Mouse (Mus musculus) erythroblast, embryonic 14.5 days (primary cell): ENCODE data around the gene Luzp1. TPM values are rescaled to one million over a fixed set of nuclear protein-coding genes. Genes with fewer than 3 reads are reported as not detected.

Experiments
- H3K27me3 ChIP-seq: 2 replicates; pipeline ENCODE4 v1.6.1; 2012; ENCODE audit warnings: inconsistent platforms; ENCODE audit not compliant: control insufficient read depth
- H3K36me3 ChIP-seq: 2 replicates; pipeline ENCODE4 v1.6.1; 2012; ENCODE audit warnings: mild to moderate bottlenecking, inconsistent platforms; ENCODE audit not compliant: control insufficient read depth
- H3K4me1 ChIP-seq: 2 replicates; pipeline ENCODE4 v1.6.1; 2012; ENCODE audit warnings: inconsistent platforms; ENCODE audit not compliant: control insufficient read depth
- H3K4me3 ChIP-seq: replicated peaks from 2 replicates; pipeline ENCODE3; 2012; ENCODE audit warnings: moderate library complexity, mild to moderate bottlenecking, inconsistent platforms
- H3K9me3 ChIP-seq: 2 replicates; pipeline ENCODE4 v1.6.1; 2012; ENCODE audit warnings: low read length, inconsistent platforms, mixed read lengths; ENCODE audit not compliant: control insufficient read depth
- GATA1 ChIP-seq: IDR thresholded peaks from 2 replicates; pipeline ENCODE4 v1.6.1; 2012; ENCODE audit warnings: low read length, inconsistent platforms, mixed read lengths
- TAL1 ChIP-seq: IDR thresholded peaks from 3 replicates; pipeline ENCODE4 v1.6.1; 2012; ENCODE audit warnings: low read length, inconsistent platforms, mixed read lengths
- polyA plus RNA-seq: library from polyadenylated mRNA; stranded (reverse); fragments of >175 nt; gene quantifications from 2 replicates; pipeline ENCODE4 v1.2.3, GENCODE M21; 2012

Luzp1 gene
- polyA plus RNA-seq, 1 experiment = 0.15 TPM

GRCm38 (mm10) chr4:136461206-136461605 is 8.4 kb upstream of the Luzp1 start:
- Histone ChIP-seq H3K36me3 (no peaks in the 10 kb centered on the region), H3K9me3 (no peaks in the 10 kb centered on the region), H3K4me3 (no peak overlapping the region), H3K4me1 (peaks cover 18% of the 10 kb centered on the region), H3K27me3 (peaks cover 49% of the 10 kb centered on the region)
- TF ChIP-seq TAL1 (no peak), GATA1 (no peak)

- Histone ChIP-seq H3K36me3 (no peaks in the 10 kb centered on the region), H3K27me3 (peaks cover 49% of the 10 kb centered on the region), H3K9me3 (no peaks in the 10 kb centered on the region), H3K4me3 (peak overlapping the region; percentile 72), H3K4me1 (peaks cover 18% of the 10 kb centered on the region)
- TF ChIP-seq GATA1 (no peak), TAL1 (no peak)
Observed at GRCm38 (mm10) chr4:136461761-136462085, 7.8 kb upstream of the Luzp1 start.

GRCm38 (mm10) chr4:136462086-136462838 is 7.3 kb upstream of the Luzp1 start, which contains the start of gene 6030445D17Rik:
TSS of gene 6030445D17Rik (plus strand) at chr4:136462250.
- Histone ChIP-seq H3K4me3 (peak within 1 kb of the TSS; percentile 72), H3K9me3 (no peaks in the 10 kb centered on the region), H3K4me1 (peaks cover 18% of the 10 kb centered on the region), H3K36me3 (no peaks in the 10 kb centered on the region), H3K27me3 (peaks cover 49% of the 10 kb centered on the region)
- TF ChIP-seq GATA1 = no peak
- no peak for TF ChIP-seq TAL1

GRCm38 (mm10) chr4:136462839-136463178 is 6.8 kb upstream of the Luzp1 start:
- Histone ChIP-seq H3K4me1 (peaks cover 18% of the 10 kb centered on the region), H3K4me3 (peak overlapping the region; percentile 72), H3K36me3 (no peaks in the 10 kb centered on the region), H3K9me3 (no peaks in the 10 kb centered on the region), H3K27me3 (peaks cover 49% of the 10 kb centered on the region)
- no peak for TF ChIP-seq TAL1
- TF ChIP-seq GATA1 = no peak

GRCm38 (mm10) chr4:136463436-136463835 is 6.1 kb upstream of the Luzp1 start:
- H3K4me1 ChIP-seq = peaks cover 25% of the 10 kb centered on the region
- no peaks in the 10 kb centered on the region for H3K9me3 ChIP-seq
- H3K27me3 ChIP-seq = peaks cover 49% of the 10 kb centered on the region
- H3K4me3 ChIP-seq = peak overlapping the region; percentile 72
- no peaks in the 10 kb centered on the region for H3K36me3 ChIP-seq
- TF ChIP-seq TAL1 (no peak), GATA1 (no peak)

- no peak for TF ChIP-seq TAL1
- Histone ChIP-seq H3K4me3 (no peak overlapping the region), H3K27me3 (peaks cover 58% of the 10 kb centered on the region), H3K4me1 (peaks cover 47% of the 10 kb centered on the region), H3K36me3 (no peaks in the 10 kb centered on the region), H3K9me3 (no peaks in the 10 kb centered on the region; the same call in 1 of the 2 replicates)
Observed at GRCm38 (mm10) chr4:136466226-136466625, 3.3 kb upstream of the Luzp1 start.

GRCm38 (mm10) chr4:136468553-136469327 is 821 bp upstream of the Luzp1 start:
- TF ChIP-seq GATA1 (no peak; the same call in 1 of the 2 replicates), TAL1 (peak; percentile 64)
- Histone ChIP-seq H3K9me3 (no peaks in the 10 kb centered on the region; the same call in 1 of the 2 replicates), H3K4me3 (peak overlapping the region; percentile 80), H3K4me1 (peaks cover 29% of the 10 kb centered on the region), H3K36me3 (no peaks in the 10 kb centered on the region), H3K27me3 (peaks cover 56% of the 10 kb centered on the region)

GRCm38 (mm10) chr4:136469941-136470346 is 383 bp downstream of the Luzp1 start:
- Histone ChIP-seq H3K4me1 (peaks cover 29% of the 10 kb centered on the region), H3K27me3 (peaks cover 51% of the 10 kb centered on the region), H3K4me3 (peak overlapping the region; percentile 80), H3K36me3 (no peaks in the 10 kb centered on the region), H3K9me3 (no peaks in the 10 kb centered on the region; the same call in 1 of the 2 replicates)
- no peak for TF ChIP-seq TAL1
- TF ChIP-seq GATA1 = no peak

GRCm38 (mm10) chr4:136470347-136471071 is 948 bp downstream of the Luzp1 start:
- Histone ChIP-seq H3K4me1 (peaks cover 29% of the 10 kb centered on the region), H3K27me3 (peaks cover 47% of the 10 kb centered on the region), H3K9me3 (no peaks in the 10 kb centered on the region; the same call in 1 of the 2 replicates), H3K36me3 (no peaks in the 10 kb centered on the region), H3K4me3 (peak overlapping the region; percentile 80)
- no peak for TF ChIP-seq GATA1
- TF ChIP-seq TAL1 = no peak
